Mouse (Mus musculus) MEL (cell line): ENCODE results near the gene Psme3.

ENCODE experiments used
- CTCF ChIP-seq, 3 experiments: IDR thresholded peaks in 2 of 3; conservative IDR thresholded peaks in 1 of 3; 2 replicates each; pipeline ENCODE4 v1.5.1; 2011 to 2012; ENCODE audit warnings: low read length in 3 of 3, low read depth in 2 of 3, mild to moderate bottlenecking in 2 of 3, improper control_type of control experiment in 1 of 3, inconsistent platforms in 1 of 3, mixed read lengths in 1 of 3, moderate library complexity in 1 of 3; ENCODE audit not compliant: control insufficient read depth in 1 of 3, insufficient read depth in 1 of 3, poor library complexity in 1 of 3, severe bottlenecking in 1 of 3
- HCFC1 ChIP-seq: IDR thresholded peaks from 2 replicates; pipeline ENCODE4 v1.6.1; 2012; ENCODE audit warnings: low read depth, mild to moderate bottlenecking, inconsistent platforms, low read length, improper control_type of control experiment, moderate library complexity
- NELFE ChIP-seq: IDR thresholded peaks from 2 replicates; pipeline ENCODE4 v1.6.1; 2011; ENCODE audit warnings: low read depth, low read length, improper control_type of control experiment
- POLR2A ChIP-seq, 2 experiments: IDR thresholded peaks; 2 replicates each; pipeline ENCODE4 v1.6.1; 2011 to 2012; ENCODE audit warnings: low read length in 2 of 2, mild to moderate bottlenecking in 2 of 2, control low read depth in 1 of 2, improper control_type of control experiment in 1 of 2, low read depth in 1 of 2, moderate library complexity in 1 of 2; ENCODE audit not compliant: control insufficient read depth in 1 of 2, insufficient read depth in 1 of 2, poor library complexity in 1 of 2
- POLR2AphosphoS2 ChIP-seq: IDR thresholded peaks from 2 replicates; pipeline ENCODE4 v1.6.1; 2011; ENCODE audit warnings: low read length, improper control_type of control experiment

GRCm38 (mm10) chr11:101351721-101352111 lies 35.7 kb downstream of the Psme3 start:
- TF ChIP-seq NELFE: no peak
- no peak for TF ChIP-seq HCFC1
- no peak for TF ChIP-seq POLR2A (IDR thresholded peaks at IDR 0.05; ENCODE audit: control insufficient read depth in 1 of 2, insufficient read depth in 1 of 2, low read depth in 1 of 2, low read length in 2 of 2, poor library complexity in 1 of 2)
- no peak for TF ChIP-seq CTCF (IDR thresholded peaks at IDR 0.05 in 2 of 3, conservative IDR thresholded peaks at IDR 0.05 in 1 of 3; ENCODE audit: control insufficient read depth in 1 of 3, insufficient read depth in 1 of 3, low read depth in 2 of 3, low read length in 3 of 3, poor library complexity in 1 of 3, severe bottlenecking in 1 of 3)
- no peak for TF ChIP-seq POLR2AphosphoS2
